Mouse (Mus musculus): ENCODE measurements around the gene Lrrc19.
"Not testable (repeated sequence)": the region's sequence is repeated elsewhere in the genome, so short reads cannot be mapped to it uniquely, and the experiment has no call there.

Lrrc19 gene

GRCm38 (mm10) chr4:94649920-94650319 lies at the start of gene Lrrc19:
Gene Lrrc19, minus strand, starts transcription at chr4:94650144.
- DNase-seq (ENCODE audit: low spot score in 2 of 2) = no peak

- no peak for DNase-seq (ENCODE audit: low spot score in 2 of 2)
These were observed 46.4 kb upstream of the Lrrc19 start for GRCm38 (mm10) chr4:94696368-94696767.

GRCm38 (mm10) chr4:94692175-94692574 lies 42.2 kb upstream of the Lrrc19 start:
- DNase-seq (ENCODE audit: low spot score in 2 of 2) = no peak

- no peak for DNase-seq (ENCODE audit: low spot score in 2 of 2)
These were observed 41.1 kb upstream of the Lrrc19 start for GRCm38 (mm10) chr4:94691078-94691477.

- DNase-seq (ENCODE audit: low spot score in 2 of 2) = not testable (repeated sequence)
These were observed 39.9 kb upstream of the Lrrc19 start for GRCm38 (mm10) chr4:94689804-94690203.

GRCm38 (mm10) chr4:94683305-94683704 lies 33.4 kb upstream of the Lrrc19 start:
- DNase-seq (ENCODE audit: low spot score in 2 of 2) = no peak

- no peak for DNase-seq (ENCODE audit: low spot score in 2 of 2)
These were observed 32.1 kb upstream of the Lrrc19 start for GRCm38 (mm10) chr4:94682029-94682428.

GRCm38 (mm10) chr4:94681181-94681580 lies 31.2 kb upstream of the Lrrc19 start:
- DNase-seq (ENCODE audit: low spot score in 2 of 2) = no peak

- no peak for DNase-seq (ENCODE audit: low spot score in 2 of 2)
These were observed 30.7 kb upstream of the Lrrc19 start for GRCm38 (mm10) chr4:94680662-94681061.

- DNase-seq (ENCODE audit: low spot score in 2 of 2) = no peak
These were observed 19.8 kb upstream of the Lrrc19 start for GRCm38 (mm10) chr4:94669718-94670117.

GRCm38 (mm10) chr4:94650426-94651175 lies 657 bp upstream of the Lrrc19 start:
- DNase-seq (ENCODE audit: low spot score in 2 of 2) = not testable (repeated sequence)

- no peak for DNase-seq (ENCODE audit: low spot score in 2 of 2)
These were observed 6.8 kb downstream of the Lrrc19 start for GRCm38 (mm10) chr4:94643141-94643540.

- no peak for DNase-seq (ENCODE audit: low spot score in 2 of 2)
These were observed 29.9 kb downstream of the Lrrc19 start for GRCm38 (mm10) chr4:94620077-94620476.

- no peak for DNase-seq (ENCODE audit: low spot score in 2 of 2)
These were observed 35.3 kb downstream of the Lrrc19 start for GRCm38 (mm10) chr4:94614627-94615006.

- peak; percentile 76 to 90 for DNase-seq (ENCODE audit: low spot score in 2 of 2)
These were observed 35.8 kb downstream of the Lrrc19 start, which contains the start of gene Ift74 for GRCm38 (mm10) chr4:94613972-94614626. Gene Ift74, plus strand, starts transcription at chr4:94614491.

- DNase-seq (ENCODE audit: low spot score in 2 of 2) = no peak
These were observed 39.6 kb downstream of the Lrrc19 start for GRCm38 (mm10) chr4:94610339-94610738.

- DNase-seq (ENCODE audit: low spot score in 2 of 2) = no peak
These were observed 44.4 kb downstream of the Lrrc19 start for GRCm38 (mm10) chr4:94605591-94605990.

- DNase-seq (ENCODE audit: low spot score in 2 of 2) = no peak
These were observed 45.4 kb downstream of the Lrrc19 start for GRCm38 (mm10) chr4:94604452-94605019.

GRCm38 (mm10) chr4:94603031-94603629 lies 46.8 kb downstream of the Lrrc19 start, which contains the start of gene Plaa:
Gene Plaa, minus strand, starts transcription at chr4:94603244.
- peak; percentile 91 to 92 for DNase-seq (ENCODE audit: low spot score in 2 of 2)

GRCm38 (mm10) chr4:94602496-94603030 lies 47.4 kb downstream of the Lrrc19 start:
- DNase-seq (ENCODE audit: low spot score in 2 of 2) = no peak

GRCm38 (mm10) chr4:94601395-94601794 lies 48.5 kb downstream of the Lrrc19 start:
- DNase-seq (ENCODE audit: low spot score in 2 of 2) = no peak

GRCm38 (mm10) chr4:94592709-94593108 lies 57.2 kb downstream of the Lrrc19 start:
- DNase-seq (ENCODE audit: low spot score in 2 of 2) = no peak
